Mouse (Mus musculus): ENCODE measurements around the gene Hmgn3. TPM values are rescaled to one million over a fixed set of nuclear protein-coding genes. Genes with fewer than 3 reads are reported as not detected.

The Hmgn3 gene
- total and polyA plus RNA-seq, 2 experiments from 2014 or later, result 55.1 to 213 TPM

- H3K36me3 ChIP-seq (ENCODE audit: insufficient read depth, low read length), result no peaks in the 10 kb centered on the region
- no peak overlapping the region for H3K9ac ChIP-seq (replicated peaks; ENCODE audit: low read length)
- no peak overlapping the region for H3K27ac ChIP-seq
- ATAC-seq (no peak), DNase-seq (ENCODE audit: low spot score) (no peak)
- H3K4me2 ChIP-seq (ENCODE audit: low read depth, low read length), result no peak overlapping the region
- no peak for TF ChIP-seq CTCF (IDR thresholded peaks at IDR 0.05; ENCODE audit: low read depth)
- H3K27me3 ChIP-seq (ENCODE audit: insufficient read depth, low read length), result no peaks in the 10 kb centered on the region
- no peaks in the 10 kb centered on the region for H3K9me3 ChIP-seq (ENCODE audit: low read length)
- H3K4me3 ChIP-seq (ENCODE audit: low read length), result no peak overlapping the region
- WGBS, result 66% methylated on average over 5 of the region's 5 CpGs
- no peaks in the 10 kb centered on the region for H3K4me1 ChIP-seq (ENCODE audit: insufficient read depth, low read length)
Observed at GRCm38 (mm10) chr9:83083091-83083490, 63.4 kb downstream of the Hmgn3 start.

DNA sequence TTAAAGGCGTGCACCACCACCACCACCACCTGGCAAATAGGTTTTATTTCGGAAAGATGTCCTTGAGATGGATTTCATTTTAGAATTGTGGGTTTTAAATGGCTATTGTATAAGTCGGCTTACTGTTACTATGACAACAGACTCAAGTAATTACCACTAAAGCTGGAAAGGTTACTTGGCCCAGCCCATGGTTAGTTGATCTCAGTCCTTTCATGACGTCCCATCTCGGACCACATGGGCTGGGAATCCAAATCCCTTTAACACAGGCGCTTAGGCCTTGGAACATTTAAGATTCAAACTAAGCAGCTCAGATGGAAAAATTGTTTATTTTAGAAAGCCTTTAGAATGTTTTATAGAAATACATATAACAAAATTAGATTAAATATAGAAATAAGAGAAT is 64.2 kb downstream of the Hmgn3 start:
- Histone ChIP-seq H3K4me1 (ENCODE audit: insufficient read depth, low read length) (no peaks in the 10 kb centered on the region), H3K27me3 (ENCODE audit: insufficient read depth, low read length) (no peaks in the 10 kb centered on the region), H3K27ac (no peak overlapping the region), H3K4me3 (ENCODE audit: low read length) (no peak overlapping the region), H3K36me3 (ENCODE audit: insufficient read depth, low read length) (no peaks in the 10 kb centered on the region), H3K9me3 (ENCODE audit: low read length) (no peaks in the 10 kb centered on the region), H3K9ac (replicated peaks; ENCODE audit: low read length) (no peak overlapping the region), H3K4me2 (ENCODE audit: low read depth, low read length) (no peak overlapping the region)
- 72% methylated on average over 6 of the region's 6 CpGs for WGBS
- TF ChIP-seq CTCF (IDR thresholded peaks at IDR 0.05; ENCODE audit: low read depth), result no peak
- ATAC-seq (no peak), DNase-seq (ENCODE audit: low spot score) (no peak)

DNA sequence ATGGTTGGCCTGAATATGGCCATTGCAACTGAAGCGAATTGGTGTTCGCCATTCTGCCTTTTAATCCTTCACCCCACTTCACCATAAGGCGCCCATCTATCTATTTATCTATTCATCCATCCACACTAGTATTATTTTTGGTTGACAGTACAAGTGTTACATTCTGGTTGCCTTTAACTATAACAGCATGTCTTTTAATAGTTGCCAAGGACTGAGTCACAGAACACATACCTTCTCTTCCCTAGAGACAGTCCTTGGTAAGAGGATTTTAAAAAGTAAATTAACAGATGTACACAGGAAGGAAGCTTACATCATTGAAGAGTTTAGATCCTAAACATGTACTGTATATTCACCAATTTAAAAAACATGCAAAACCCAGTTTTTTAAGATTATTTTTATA is 66.8 kb downstream of the Hmgn3 start:
- WGBS, result 94% methylated on average over 3 of the region's 3 CpGs
- H3K9ac ChIP-seq (replicated peaks; ENCODE audit: low read length), result no peak overlapping the region
- DNase-seq (ENCODE audit: low spot score) (no peak), ATAC-seq (no peak)
- no peak for TF ChIP-seq CTCF (IDR thresholded peaks at IDR 0.05; ENCODE audit: low read depth)
- H3K4me1 ChIP-seq (ENCODE audit: insufficient read depth, low read length), result no peaks in the 10 kb centered on the region
- no peaks in the 10 kb centered on the region for H3K27me3 ChIP-seq (ENCODE audit: insufficient read depth, low read length)
- no peaks in the 10 kb centered on the region for H3K9me3 ChIP-seq (ENCODE audit: low read length)
- H3K4me2 ChIP-seq (ENCODE audit: low read depth, low read length), result no peak overlapping the region
- H3K4me3 ChIP-seq (ENCODE audit: low read length), result no peak overlapping the region
- H3K36me3 ChIP-seq (ENCODE audit: insufficient read depth, low read length), result no peaks in the 10 kb centered on the region
- no peak overlapping the region for H3K27ac ChIP-seq

DNA sequence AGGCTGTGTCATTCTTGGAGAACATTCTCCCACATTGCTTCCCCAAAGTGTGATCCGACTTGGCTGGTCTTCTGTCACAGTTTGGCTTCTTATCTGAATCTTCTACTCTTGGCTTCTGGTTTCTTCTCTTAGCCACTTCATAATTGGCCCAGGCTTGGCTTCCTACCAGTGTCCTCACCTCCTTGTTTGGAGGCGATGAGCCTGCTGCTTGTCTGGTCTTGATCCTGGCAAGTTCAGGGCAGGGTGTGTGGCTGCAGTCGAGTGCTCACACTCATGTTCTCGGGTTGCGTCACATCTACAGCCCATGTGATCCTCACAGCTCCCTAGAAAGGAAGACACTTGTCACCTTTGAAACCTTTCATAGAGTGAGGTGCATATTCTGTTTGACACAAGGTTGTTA is 78.2 kb downstream of the Hmgn3 start:
- WGBS, result 91% methylated on average over 5 of the region's 5 CpGs
- H3K4me3 ChIP-seq (ENCODE audit: low read length), result no peak overlapping the region
- H3K36me3 ChIP-seq (ENCODE audit: insufficient read depth, low read length), result no peaks in the 10 kb centered on the region
- H3K27me3 ChIP-seq (ENCODE audit: insufficient read depth, low read length), result no peaks in the 10 kb centered on the region
- DNase-seq (ENCODE audit: low spot score) (no peak), ATAC-seq (no peak)
- H3K27ac ChIP-seq, result no peak overlapping the region
- H3K4me1 ChIP-seq (ENCODE audit: insufficient read depth, low read length), result no peaks in the 10 kb centered on the region
- no peak for TF ChIP-seq CTCF (IDR thresholded peaks at IDR 0.05; ENCODE audit: low read depth)
- H3K9me3 ChIP-seq (ENCODE audit: low read length), result no peaks in the 10 kb centered on the region
- H3K4me2 ChIP-seq (ENCODE audit: low read depth, low read length), result no peak overlapping the region
- no peak overlapping the region for H3K9ac ChIP-seq (replicated peaks; ENCODE audit: low read length)

DNA sequence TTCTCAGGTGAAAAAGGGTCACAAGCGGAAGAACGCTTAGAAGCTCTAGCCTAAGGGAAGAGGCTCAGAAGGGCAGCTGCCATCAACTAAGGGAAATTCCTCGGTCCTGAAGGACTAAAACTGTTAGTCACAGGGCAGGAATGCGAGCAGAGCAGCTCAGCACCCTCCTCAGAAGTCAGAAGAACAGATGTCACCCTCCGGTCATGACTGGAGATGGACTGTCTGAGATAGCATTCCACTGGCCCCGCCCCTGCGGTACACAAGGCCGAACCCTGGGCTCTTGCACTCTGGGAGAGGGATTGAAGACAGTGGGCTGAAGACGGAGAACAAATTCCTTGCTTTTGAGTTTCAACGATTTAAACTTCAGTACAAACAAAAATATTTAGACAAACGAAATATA is 85.2 kb downstream of the Hmgn3 start:
- no peak for DNase-seq (ENCODE audit: low spot score)
- no peak overlapping the region for H3K27ac ChIP-seq
- H3K27me3 ChIP-seq (ENCODE audit: insufficient read depth, low read length), result no peaks in the 10 kb centered on the region
- no peak overlapping the region for H3K4me3 ChIP-seq (ENCODE audit: low read length)
- H3K36me3 ChIP-seq (ENCODE audit: insufficient read depth, low read length), result no peaks in the 10 kb centered on the region
- no peak overlapping the region for H3K4me2 ChIP-seq (ENCODE audit: low read depth, low read length)
- H3K4me1 ChIP-seq (ENCODE audit: insufficient read depth, low read length), result no peaks in the 10 kb centered on the region
- H3K9ac ChIP-seq (replicated peaks; ENCODE audit: low read length), result no peak overlapping the region
- TF ChIP-seq CTCF (IDR thresholded peaks at IDR 0.05; ENCODE audit: low read depth), result no peak
- no peak for ATAC-seq
- H3K9me3 ChIP-seq (ENCODE audit: low read length), result no peaks in the 10 kb centered on the region
- 79% methylated on average over 11 of the region's 11 CpGs for WGBS

Other genes starting within 250 kb of the Hmgn3 start
- gene Phip, start 171.2 kb downstream of the Hmgn3 start, total RNA-seq (2014; rRNA removed), result 43.7 and 56.9 TPM in 2 replicates
- gene Phip, start 171.2 kb downstream of the Hmgn3 start, polyA plus RNA-seq (2015; fragmentation: Nextera tagmentation; extraction: Ambion mirVana), result 49.7 and 51.0 TPM in 2 replicates

All from hindbrain, postnatal 0 days (tissue).